Mouse (Mus musculus): ENCODE results near the gene Cdkn2aip. TPM values are rescaled to one million over a fixed set of nuclear protein-coding genes. Genes with fewer than 3 reads are reported as not detected.

Gene Cdkn2aip
- total RNA-seq (2015) (9.8 and 11.2 TPM in 2 replicates), total RNA-seq (2017) (19.1 and 23.4 TPM in 2 replicates)

DNA sequence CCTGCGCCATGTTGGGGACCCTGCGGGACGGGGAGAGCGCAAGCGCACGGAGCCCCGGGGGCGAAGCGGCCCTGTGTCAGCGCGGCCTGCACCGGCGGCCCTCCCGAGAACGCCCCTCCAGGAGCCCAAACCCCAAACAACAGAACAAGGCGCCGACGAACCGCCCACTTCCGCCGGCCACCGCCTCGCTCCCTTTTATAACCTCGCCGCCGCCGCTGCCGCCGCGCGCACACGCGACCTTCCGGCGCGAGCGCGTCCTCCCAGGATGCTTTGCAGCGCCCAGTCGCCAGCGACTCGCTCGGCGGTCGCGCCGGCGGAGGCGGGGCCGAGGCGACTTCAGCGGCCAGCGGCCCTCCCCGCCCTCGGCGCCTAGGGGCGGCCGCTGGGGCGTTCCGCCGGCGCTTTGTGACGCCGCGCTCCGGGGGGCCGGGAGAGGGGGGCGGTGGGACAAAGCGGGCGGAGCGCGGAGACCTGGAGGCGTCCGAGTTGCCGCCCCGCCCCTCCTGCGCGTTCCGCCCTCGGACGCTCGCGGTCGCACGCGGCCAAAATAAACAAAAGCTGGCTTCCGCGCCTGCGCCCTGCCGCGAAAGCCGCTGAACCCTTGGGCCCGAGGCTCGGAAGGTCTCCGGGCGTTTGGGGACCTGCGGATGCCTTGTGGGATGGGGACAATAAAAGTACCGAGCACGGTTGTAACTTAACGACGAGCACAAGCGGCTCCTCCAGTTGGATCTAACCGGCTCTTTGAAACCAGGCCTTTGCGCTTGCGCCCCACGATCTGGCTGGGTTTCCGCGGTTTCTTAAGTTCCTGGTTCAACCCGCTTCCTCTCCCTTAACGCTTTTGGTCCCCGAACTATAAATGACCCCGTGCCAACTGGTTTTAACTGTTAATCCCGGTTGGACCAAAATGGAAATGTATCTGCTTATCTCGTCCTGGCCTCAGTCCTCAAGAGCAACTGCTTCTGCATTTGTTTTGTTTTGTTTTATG lies at the start of gene Cdkn2aip:
Gene Cdkn2aip, minus strand, starts transcription at position 172 of the 985 bp plus-strand sequence.
- ATAC-seq (ENCODE audit: poor library complexity, severe bottlenecking): peak; percentile 80

DNA sequence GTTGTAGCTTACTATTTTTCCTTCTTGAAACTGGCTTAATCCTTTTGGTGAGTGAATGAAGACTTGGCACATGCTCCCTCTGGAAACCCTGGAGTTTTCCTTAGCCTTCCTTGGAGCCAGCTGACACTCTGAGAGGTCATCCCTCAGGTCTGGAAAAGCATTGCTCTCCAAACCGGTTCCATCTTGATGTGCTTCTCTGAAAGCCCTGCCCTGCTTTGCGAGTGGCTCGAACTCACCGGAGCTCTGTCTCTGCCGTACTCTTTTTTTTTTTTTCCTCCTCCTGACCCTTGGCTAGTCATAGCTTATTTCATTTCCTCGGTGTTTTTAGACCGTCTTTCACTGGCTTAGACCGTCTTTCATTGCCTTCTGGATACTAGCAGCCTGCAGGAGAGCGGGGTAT lies 49.5 kb upstream of the Cdkn2aip start:
- ATAC-seq (ENCODE audit: poor library complexity, severe bottlenecking): no peak

GRCm38 (mm10) chr8:47760685-47761084 lies 47.0 kb upstream of the Cdkn2aip start:
- no peak for ATAC-seq (ENCODE audit: poor library complexity, severe bottlenecking)

DNA sequence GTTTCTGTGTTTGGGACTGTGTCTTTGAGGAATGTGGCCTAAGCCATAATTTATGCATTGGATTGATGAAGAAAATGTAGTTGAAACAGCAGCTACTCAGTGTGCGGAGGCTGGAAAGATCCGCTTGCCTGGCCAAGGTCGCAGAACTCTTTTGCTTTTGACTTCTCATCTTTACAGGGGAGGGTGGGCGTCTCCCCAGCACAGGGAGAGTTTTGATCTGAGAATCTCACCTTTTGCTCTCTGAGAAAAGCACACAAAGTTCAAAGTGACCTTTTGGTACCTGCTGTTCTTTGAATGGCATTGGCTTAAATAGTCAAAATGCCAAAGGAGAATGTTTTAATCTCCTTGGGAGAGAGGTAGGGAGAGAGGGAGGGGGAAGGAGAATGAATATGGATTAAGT lies 46.5 kb upstream of the Cdkn2aip start:
- ATAC-seq (ENCODE audit: poor library complexity, severe bottlenecking): no peak

GRCm38 (mm10) chr8:47753121-47753520 lies 39.4 kb upstream of the Cdkn2aip start:
- ATAC-seq (ENCODE audit: poor library complexity, severe bottlenecking): no peak

- ATAC-seq (ENCODE audit: poor library complexity, severe bottlenecking): no peak
These were observed 36.4 kb upstream of the Cdkn2aip start for GRCm38 (mm10) chr8:47750096-47750495.

DNA sequence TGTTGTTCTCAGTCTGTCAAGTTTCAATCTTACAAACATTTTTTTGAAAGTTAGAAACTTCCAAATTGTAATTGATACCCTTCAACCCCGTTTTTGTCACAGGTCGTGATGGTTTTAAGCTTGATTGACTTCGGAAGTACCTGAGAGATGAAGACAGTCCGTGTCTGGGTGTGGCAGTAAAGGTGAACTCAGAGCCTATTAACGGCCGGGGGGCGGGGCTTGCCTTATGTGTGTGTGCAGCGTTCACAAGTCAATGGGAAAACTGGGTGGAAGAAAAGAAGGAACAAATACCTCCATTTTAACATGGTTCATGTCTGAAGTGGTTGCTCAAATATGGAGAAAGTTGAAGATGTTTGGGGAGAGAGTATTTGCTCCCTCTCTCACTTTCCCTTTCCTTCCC lies 35.8 kb upstream of the Cdkn2aip start:
- ATAC-seq (ENCODE audit: poor library complexity, severe bottlenecking): no peak

DNA sequence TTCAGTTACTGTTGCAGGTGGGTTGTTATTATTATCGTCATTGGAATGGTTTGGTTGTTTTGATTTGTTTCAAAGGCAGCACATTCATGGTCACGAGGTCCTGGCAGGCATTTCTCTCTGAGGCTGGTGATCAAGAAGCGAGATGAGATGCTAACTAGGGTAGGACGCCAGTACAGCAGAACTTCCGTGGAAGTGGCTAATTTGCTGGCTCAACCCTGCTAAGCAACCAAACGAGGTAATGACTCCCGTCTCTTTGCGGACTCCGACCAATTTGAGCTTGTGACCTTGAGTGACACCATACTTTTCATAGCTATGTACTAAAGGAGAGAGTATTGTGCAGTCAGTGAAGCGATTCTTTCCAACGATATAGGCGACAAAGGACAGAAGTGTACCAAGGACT lies 32.6 kb upstream of the Cdkn2aip start:
- no peak for ATAC-seq (ENCODE audit: poor library complexity, severe bottlenecking)

- ATAC-seq (ENCODE audit: poor library complexity, severe bottlenecking): no peak
These were observed 32.1 kb upstream of the Cdkn2aip start for GRCm38 (mm10) chr8:47745848-47746247.

GRCm38 (mm10) chr8:47744803-47745202 lies 31.1 kb upstream of the Cdkn2aip start:
- no peak for ATAC-seq (ENCODE audit: poor library complexity, severe bottlenecking)

DNA sequence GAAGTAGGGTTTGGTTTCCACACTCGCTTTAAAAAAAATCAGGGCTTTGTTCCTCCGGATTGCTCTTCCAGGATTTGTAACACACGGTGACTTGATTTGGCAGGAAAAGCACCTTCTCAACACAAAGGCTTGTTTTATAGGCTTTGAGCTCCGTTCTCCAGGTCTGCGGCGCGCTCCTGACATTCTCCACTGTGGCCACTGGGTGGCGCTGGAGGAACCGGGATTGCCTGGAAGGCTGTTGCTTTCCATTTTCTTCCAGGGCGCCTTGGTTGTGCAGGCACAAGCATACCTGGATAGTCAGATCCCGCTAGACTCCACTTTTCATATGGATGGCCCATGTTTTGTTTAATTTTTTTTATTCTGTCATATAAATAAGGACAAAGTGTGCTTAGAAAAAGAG lies 29.7 kb upstream of the Cdkn2aip start:
- peak; percentile 72 for ATAC-seq (ENCODE audit: poor library complexity, severe bottlenecking)

DNA sequence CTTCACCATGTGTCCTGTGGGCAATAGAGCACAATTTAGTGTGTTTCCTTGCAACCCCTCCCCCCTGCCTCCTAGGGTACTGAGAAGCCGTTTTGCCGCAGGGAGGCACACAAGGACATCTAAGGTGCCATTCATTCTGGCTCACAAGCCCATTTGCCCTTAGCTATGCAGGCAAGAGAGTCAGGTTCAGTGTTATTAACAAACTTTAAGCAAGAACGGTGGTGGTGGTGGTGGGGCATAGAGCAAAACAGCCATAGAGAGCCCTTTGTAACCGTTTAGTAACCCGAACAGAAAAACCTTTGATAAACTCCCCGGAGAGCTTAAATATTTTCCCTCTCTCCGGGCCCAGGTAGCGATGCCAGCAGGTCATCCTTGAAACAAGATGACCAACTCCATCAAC lies 29.3 kb upstream of the Cdkn2aip start:
- no peak for ATAC-seq (ENCODE audit: poor library complexity, severe bottlenecking)

DNA sequence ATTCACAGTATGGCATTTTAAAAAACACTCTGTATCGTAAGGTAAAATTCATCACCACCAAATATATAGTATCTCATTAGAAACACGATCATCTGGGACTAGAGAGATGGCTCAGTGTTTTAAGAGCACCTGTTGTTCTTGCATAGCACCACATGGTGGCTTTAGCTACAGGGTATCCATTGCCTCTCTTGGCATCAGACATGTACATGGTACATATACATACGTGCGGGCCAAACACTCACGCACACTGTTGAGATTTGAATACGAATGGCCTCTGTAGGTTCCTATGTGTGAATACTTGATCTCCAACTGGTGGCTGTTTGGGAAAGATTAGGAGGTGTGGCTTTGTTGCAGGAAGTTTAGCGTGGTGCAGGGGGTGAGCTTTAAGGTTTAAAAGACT lies 28.6 kb upstream of the Cdkn2aip start:
- no peak for ATAC-seq (ENCODE audit: poor library complexity, severe bottlenecking)

DNA sequence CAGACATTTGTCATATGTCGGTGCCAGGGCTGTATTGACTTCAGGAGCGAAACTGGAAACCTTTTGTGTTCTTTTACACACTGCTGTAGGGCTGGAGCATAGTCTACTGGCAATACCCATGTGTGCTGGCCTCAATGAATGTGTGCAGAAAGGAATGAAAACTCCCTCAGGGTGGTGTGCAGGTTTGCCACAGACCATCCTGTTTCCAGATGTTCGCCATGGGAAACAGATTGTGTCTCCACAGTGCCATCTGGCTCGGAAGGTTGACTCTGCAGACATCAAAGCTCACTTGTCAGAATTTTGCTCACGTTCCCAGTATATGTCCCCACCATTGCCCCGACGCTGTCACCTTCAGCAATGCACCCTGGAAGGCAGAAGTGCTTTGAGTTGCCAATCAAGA lies 23.4 kb upstream of the Cdkn2aip start:
- ATAC-seq (ENCODE audit: poor library complexity, severe bottlenecking): no peak

DNA sequence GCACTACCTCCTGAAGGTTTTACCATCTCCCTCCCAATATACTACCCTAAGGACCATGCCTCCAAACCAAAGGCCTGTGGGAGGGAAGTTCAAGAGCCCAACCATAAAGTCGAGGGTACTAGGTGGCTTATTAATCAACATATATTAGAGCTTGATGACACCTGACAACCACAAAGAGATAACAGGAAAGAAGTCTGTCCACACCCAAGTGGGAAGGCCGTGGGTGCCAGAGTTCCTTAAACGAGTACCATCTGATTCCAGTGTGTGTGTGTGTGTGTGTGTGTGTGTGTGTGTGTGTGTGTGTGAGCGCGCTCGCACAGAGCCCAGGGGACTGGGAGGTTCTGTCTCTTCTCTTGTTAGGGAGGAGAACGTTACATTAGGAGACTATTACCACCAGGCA lies 15.6 kb upstream of the Cdkn2aip start:
- no peak for ATAC-seq (ENCODE audit: poor library complexity, severe bottlenecking)

DNA sequence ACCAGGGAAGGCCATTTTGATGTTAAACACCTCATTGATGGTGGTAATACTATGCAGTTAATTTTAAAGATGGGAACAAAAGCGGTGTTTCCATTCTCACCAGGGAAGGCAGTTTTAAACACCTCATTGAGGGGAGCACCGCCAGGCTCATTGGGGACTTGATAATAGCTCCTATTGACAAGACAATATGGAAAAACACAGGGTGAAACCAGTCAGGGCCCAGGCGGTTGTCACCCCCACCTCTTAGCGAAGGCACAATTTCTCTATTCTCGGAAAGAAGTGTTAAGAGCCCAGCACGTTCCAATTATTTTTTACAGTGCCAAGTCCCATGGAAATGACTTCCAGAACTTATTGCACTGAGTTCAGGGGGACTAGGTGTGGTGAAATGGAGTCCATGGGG lies 13.2 kb upstream of the Cdkn2aip start:
- no peak for ATAC-seq (ENCODE audit: poor library complexity, severe bottlenecking)

DNA sequence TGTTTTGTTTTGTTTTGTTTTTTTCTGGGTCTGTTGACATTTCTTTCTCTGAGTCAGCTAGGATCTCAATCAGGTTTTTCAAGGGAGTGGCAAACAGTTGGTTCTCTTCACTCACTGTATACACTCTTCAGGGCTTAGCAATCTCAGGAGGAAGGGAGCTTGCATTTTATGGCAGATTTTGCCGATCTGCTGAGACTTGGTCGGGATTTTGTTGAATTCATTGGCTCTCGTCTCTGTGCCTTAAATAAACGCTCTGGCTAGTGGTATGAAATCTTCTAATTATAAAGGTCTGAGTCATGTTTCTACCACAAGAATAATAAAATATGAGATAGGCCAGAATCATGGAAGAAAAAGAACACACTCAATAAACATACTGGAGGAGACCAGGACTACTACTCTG lies 7.9 kb upstream of the Cdkn2aip start:
- ATAC-seq (ENCODE audit: poor library complexity, severe bottlenecking): no peak

GRCm38 (mm10) chr8:47718641-47719040 lies 4.9 kb upstream of the Cdkn2aip start:
- no peak for ATAC-seq (ENCODE audit: poor library complexity, severe bottlenecking)

DNA sequence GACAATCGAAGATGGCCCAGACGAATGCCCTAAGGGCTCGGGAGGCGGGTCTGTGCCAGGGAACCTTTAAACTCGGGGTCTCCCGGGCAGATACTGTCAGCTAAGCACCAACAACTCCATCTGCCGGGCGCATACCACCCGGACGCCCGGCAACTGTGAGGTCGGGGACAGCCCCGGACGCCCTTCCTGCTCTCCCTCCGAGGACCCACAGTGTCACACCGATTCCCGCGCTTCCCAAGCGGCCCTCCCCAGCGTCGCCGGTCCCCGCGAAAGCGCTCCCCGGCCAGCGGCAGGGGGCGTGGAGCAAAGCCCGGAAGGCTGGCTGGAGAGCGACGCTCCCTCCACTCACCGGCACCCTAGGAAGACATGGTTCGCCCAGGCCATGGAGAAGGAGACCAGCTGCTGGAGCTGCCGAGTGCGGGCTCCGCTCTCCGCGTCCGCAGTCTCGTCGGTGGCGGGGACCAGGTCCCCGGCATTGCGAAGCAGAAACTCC lies 515 bp downstream of the Cdkn2aip start:
- peak; percentile 37 for ATAC-seq (ENCODE audit: poor library complexity, severe bottlenecking)

DNA sequence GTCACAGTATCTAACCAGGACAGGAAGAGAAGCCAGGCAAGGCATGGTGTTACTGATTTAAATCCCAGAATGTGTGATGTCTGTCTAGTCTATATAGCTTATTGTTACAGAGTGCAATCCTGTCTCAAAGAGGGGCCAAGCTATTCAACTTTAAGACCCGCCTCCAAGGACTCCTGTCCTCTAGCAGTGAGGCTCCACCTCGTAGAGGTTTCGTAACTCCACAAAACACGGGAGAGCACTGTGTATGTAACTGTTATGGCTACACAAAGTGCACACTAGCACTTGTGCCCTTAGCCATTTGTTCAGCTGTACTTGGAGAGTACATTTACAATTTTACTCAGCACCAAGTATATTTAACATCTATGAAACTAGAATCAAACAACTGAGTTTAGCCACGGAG lies 5.6 kb downstream of the Cdkn2aip start:
- ATAC-seq (ENCODE audit: poor library complexity, severe bottlenecking): no peak

DNA sequence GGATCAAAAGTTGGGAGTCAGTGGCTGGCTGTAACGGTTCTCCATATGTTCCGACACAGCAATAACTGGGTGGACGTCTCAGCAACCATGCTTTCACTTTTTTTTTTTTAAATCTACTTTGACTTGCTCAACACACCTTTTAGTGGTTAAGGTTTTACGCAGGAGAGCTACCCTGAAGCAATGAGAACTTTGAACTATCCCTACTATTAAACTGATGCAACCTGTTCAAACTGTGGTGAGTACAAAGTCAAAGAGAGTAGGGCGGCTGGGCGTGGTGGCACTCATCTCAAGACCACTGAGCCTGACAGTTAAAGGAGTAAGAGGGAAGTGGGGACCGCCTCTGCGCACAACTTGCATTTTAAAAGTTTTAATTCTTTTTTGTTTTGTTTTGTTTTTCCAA lies 7.0 kb downstream of the Cdkn2aip start:
- ATAC-seq (ENCODE audit: poor library complexity, severe bottlenecking): no peak

GRCm38 (mm10) chr8:47702333-47702732 lies 11.4 kb downstream of the Cdkn2aip start:
- ATAC-seq (ENCODE audit: poor library complexity, severe bottlenecking): no peak

All from megakaryocyte, adult 5-6 weeks (primary cell).